Mouse (Mus musculus) heart, adult 18-20 months (tissue): ENCODE results near the gene Arhgdib. TPM values are rescaled to one million over a fixed set of nuclear protein-coding genes. Genes with fewer than 3 reads are reported as not detected.

Experiments
- DNase-seq, 2 experiments: peaks; one replicate each; pipeline ENCODE4 v3.0.0; 2021 to 2022; ENCODE audit warnings: mixed read lengths in 1 of 2
- total RNA-seq, 2 experiments: library from RNA; stranded (reverse); gene quantifications; 2 replicates each; pipeline ENCODE4 v1.2.3; 2021

The Arhgdib gene
- total RNA-seq, 2 experiments from 2014 or later = 22.8 to 39.0 TPM

- DNase-seq = no peak
These were observed 8.5 kb upstream of the Arhgdib start for GRCm38 (mm10) chr6:136950171-136950570.

- DNase-seq = no peak
These were observed 6.0 kb upstream of the Arhgdib start for GRCm38 (mm10) chr6:136947716-136948115.

GRCm38 (mm10) chr6:136946943-136947342, 5.2 kb upstream of the Arhgdib start:
- no peak for DNase-seq

GRCm38 (mm10) chr6:136946241-136946640, 4.5 kb upstream of the Arhgdib start:
- DNase-seq = peak in 1 of 2 experiments; percentile 38

GRCm38 (mm10) chr6:136944511-136944910, 2.8 kb upstream of the Arhgdib start:
- no peak for DNase-seq

GRCm38 (mm10) chr6:136943392-136943791, 1.7 kb upstream of the Arhgdib start:
- no peak for DNase-seq

GRCm38 (mm10) chr6:136942280-136942679, 581 bp upstream of the Arhgdib start:
- no peak for DNase-seq

GRCm38 (mm10) chr6:136940188-136940960, 1.3 kb downstream of the Arhgdib start:
- DNase-seq = peak; percentile 51 to 56

- peak in 1 of 2 experiments; percentile 14 for DNase-seq
These were observed 2.1 kb downstream of the Arhgdib start for GRCm38 (mm10) chr6:136939326-136940187.

GRCm38 (mm10) chr6:136938331-136939126, 3.2 kb downstream of the Arhgdib start:
- peak; percentile 69 for DNase-seq

- no peak for DNase-seq
These were observed 4.6 kb downstream of the Arhgdib start for GRCm38 (mm10) chr6:136937117-136937516.

GRCm38 (mm10) chr6:136936361-136936760, 5.3 kb downstream of the Arhgdib start:
- DNase-seq = peak in 1 of 2 experiments; percentile 41

- DNase-seq = no peak
These were observed 6.5 kb downstream of the Arhgdib start for GRCm38 (mm10) chr6:136935233-136935632.

- no peak for DNase-seq
These were observed 7.6 kb downstream of the Arhgdib start for GRCm38 (mm10) chr6:136934068-136934467.

- no peak for DNase-seq
These were observed 10.5 kb downstream of the Arhgdib start for GRCm38 (mm10) chr6:136931246-136931645.

GRCm38 (mm10) chr6:136930677-136931076, 11.0 kb downstream of the Arhgdib start:
- peak; percentile 65 to 78 for DNase-seq

GRCm38 (mm10) chr6:136927626-136928025, 14.1 kb downstream of the Arhgdib start:
- peak; percentile 46 to 61 for DNase-seq

GRCm38 (mm10) chr6:136925049-136925448, 16.6 kb downstream of the Arhgdib start:
- DNase-seq = no peak

- no peak for DNase-seq
These were observed 18.2 kb downstream of the Arhgdib start, which contains the start of gene Pde6h for GRCm38 (mm10) chr6:136923532-136923931. Pde6h (plus strand) TSS chr6:136923832.

GRCm38 (mm10) chr6:136922871-136923270, 18.8 kb downstream of the Arhgdib start:
- no peak for DNase-seq

GRCm38 (mm10) chr6:136922080-136922479, 19.6 kb downstream of the Arhgdib start, which contains the start of gene Erp27:
Erp27 (minus strand) TSS chr6:136922180.
- DNase-seq = no peak

GRCm38 (mm10) chr6:136921601-136922000, 20.1 kb downstream of the Arhgdib start:
- no peak for DNase-seq
